Mouse (Mus musculus): ENCODE results near the gene Amn1. TPM values are rescaled to one million over a fixed set of nuclear protein-coding genes. Genes with fewer than 3 reads are reported as not detected.
"Not testable (repeated sequence)": the region's sequence is repeated elsewhere in the genome, so short reads cannot be mapped to it uniquely, and the experiment has no call there.

The Amn1 gene
- polyA plus RNA-seq (2011; ENCODE audit: insufficient read depth, insufficient read length, low replicate concordance, missing spikeins): 2.6 and 4.0 TPM in 2 replicates

- peak within 1 kb of the TSS; percentile 95 for H3K27ac ChIP-seq (ENCODE audit: control insufficient read depth, insufficient read depth, low read depth, low read length, poor library complexity)
- TF ChIP-seq POLR2A (IDR thresholded peaks at IDR 0.05; ENCODE audit: borderline replicate concordance, control insufficient read depth, low read depth, low read length): peak; percentile 98
- TF ChIP-seq CTCF (IDR thresholded peaks at IDR 0.05; ENCODE audit: control insufficient read depth, insufficient read depth, low read length): no peak
- under 1% methylated on average over 34 of the region's 34 CpGs for WGBS
- peak within 1 kb of the TSS; percentile 90 for H3K4me3 ChIP-seq (replicated peaks; ENCODE audit: control insufficient read depth, low read depth, low read length)
- peaks cover 1% of the 10 kb centered on the region; the same call in 1 of the 2 replicates for H3K4me1 ChIP-seq (ENCODE audit: control insufficient read depth, insufficient read depth, low read length)
These were observed at the start of gene Amn1 for GRCm38 (mm10) chr6:149188041-149188924. Gene Amn1 (minus strand): TSS chr6:149188712.

- no peak for TF ChIP-seq POLR2A (IDR thresholded peaks at IDR 0.05; ENCODE audit: borderline replicate concordance, control insufficient read depth, low read depth, low read length)
- no peak for TF ChIP-seq CTCF (IDR thresholded peaks at IDR 0.05; ENCODE audit: control insufficient read depth, insufficient read depth, low read length)
- no peak overlapping the region for H3K27ac ChIP-seq (ENCODE audit: control insufficient read depth, insufficient read depth, low read depth, low read length, poor library complexity)
- H3K4me3 ChIP-seq (replicated peaks; ENCODE audit: control insufficient read depth, low read depth, low read length): no peak overlapping the region
- no peaks in the 10 kb centered on the region for H3K4me1 ChIP-seq (ENCODE audit: control insufficient read depth, insufficient read depth, low read length)
- WGBS: 85% methylated on average over 2 of the region's 2 CpGs
These were observed 48.3 kb upstream of the Amn1 start for GRCm38 (mm10) chr6:149236807-149237206.

- no peak for TF ChIP-seq CTCF (IDR thresholded peaks at IDR 0.05; ENCODE audit: control insufficient read depth, insufficient read depth, low read length)
- TF ChIP-seq POLR2A (IDR thresholded peaks at IDR 0.05; ENCODE audit: borderline replicate concordance, control insufficient read depth, low read depth, low read length): no peak
- no peak overlapping the region for H3K4me3 ChIP-seq (replicated peaks; ENCODE audit: control insufficient read depth, low read depth, low read length)
- no peaks in the 10 kb centered on the region for H3K4me1 ChIP-seq (ENCODE audit: control insufficient read depth, insufficient read depth, low read length)
- WGBS: 15% methylated on average over 3 of the region's 3 CpGs
- H3K27ac ChIP-seq (ENCODE audit: control insufficient read depth, insufficient read depth, low read depth, low read length, poor library complexity): no peak overlapping the region
These were observed 45.4 kb upstream of the Amn1 start for GRCm38 (mm10) chr6:149233918-149234317.

- no peak overlapping the region for H3K4me3 ChIP-seq (replicated peaks; ENCODE audit: control insufficient read depth, low read depth, low read length)
- no peak overlapping the region for H3K27ac ChIP-seq (ENCODE audit: control insufficient read depth, insufficient read depth, low read depth, low read length, poor library complexity)
- no peak for TF ChIP-seq CTCF (IDR thresholded peaks at IDR 0.05; ENCODE audit: control insufficient read depth, insufficient read depth, low read length)
- TF ChIP-seq POLR2A (IDR thresholded peaks at IDR 0.05; ENCODE audit: borderline replicate concordance, control insufficient read depth, low read depth, low read length): no peak
- 82% methylated on average over 4 of the region's 4 CpGs for WGBS
- H3K4me1 ChIP-seq (ENCODE audit: control insufficient read depth, insufficient read depth, low read length): no peaks in the 10 kb centered on the region
These were observed 36.2 kb upstream of the Amn1 start for GRCm38 (mm10) chr6:149224751-149225150.

- Histone ChIP-seq H3K4me3 (replicated peaks; ENCODE audit: control insufficient read depth, low read depth, low read length) (no peak overlapping the region), H3K4me1 (ENCODE audit: control insufficient read depth, insufficient read depth, low read length) (no peaks in the 10 kb centered on the region), H3K27ac (ENCODE audit: control insufficient read depth, insufficient read depth, low read depth, low read length, poor library complexity) (no peak overlapping the region)
- TF ChIP-seq POLR2A (IDR thresholded peaks at IDR 0.05; ENCODE audit: borderline replicate concordance, control insufficient read depth, low read depth, low read length) (no peak), CTCF (IDR thresholded peaks at IDR 0.05; ENCODE audit: control insufficient read depth, insufficient read depth, low read length) (no peak)
These were observed 32.8 kb upstream of the Amn1 start for GRCm38 (mm10) chr6:149221296-149221695.

- H3K4me1 ChIP-seq (ENCODE audit: control insufficient read depth, insufficient read depth, low read length): no peaks in the 10 kb centered on the region
- H3K4me3 ChIP-seq (replicated peaks; ENCODE audit: control insufficient read depth, low read depth, low read length): no peak overlapping the region
- no peak for TF ChIP-seq CTCF (IDR thresholded peaks at IDR 0.05; ENCODE audit: control insufficient read depth, insufficient read depth, low read length)
- TF ChIP-seq POLR2A (IDR thresholded peaks at IDR 0.05; ENCODE audit: borderline replicate concordance, control insufficient read depth, low read depth, low read length): no peak
- H3K27ac ChIP-seq (ENCODE audit: control insufficient read depth, insufficient read depth, low read depth, low read length, poor library complexity): no peak overlapping the region
These were observed 10.1 kb upstream of the Amn1 start for GRCm38 (mm10) chr6:149198572-149198971.

- no peaks in the 10 kb centered on the region; the same call in 1 of the 2 replicates for H3K4me1 ChIP-seq (ENCODE audit: control insufficient read depth, insufficient read depth, low read length)
- TF ChIP-seq POLR2A (IDR thresholded peaks at IDR 0.05; ENCODE audit: borderline replicate concordance, control insufficient read depth, low read depth, low read length) (no peak), CTCF (IDR thresholded peaks at IDR 0.05; ENCODE audit: control insufficient read depth, insufficient read depth, low read length) (no peak)
- H3K4me3 ChIP-seq (replicated peaks; ENCODE audit: control insufficient read depth, low read depth, low read length): no peak overlapping the region
- 65% methylated on average over 3 of the region's 3 CpGs for WGBS
- H3K27ac ChIP-seq (ENCODE audit: control insufficient read depth, insufficient read depth, low read depth, low read length, poor library complexity): no peak overlapping the region
These were observed 8.6 kb upstream of the Amn1 start for GRCm38 (mm10) chr6:149197116-149197515.

GRCm38 (mm10) chr6:149193276-149193905, 4.9 kb upstream of the Amn1 start:
- Histone ChIP-seq H3K4me3 (replicated peaks; ENCODE audit: control insufficient read depth, low read depth, low read length) (no peak overlapping the region), H3K4me1 (ENCODE audit: control insufficient read depth, insufficient read depth, low read length) (no peaks in the 10 kb centered on the region; the same call in 1 of the 2 replicates), H3K27ac (ENCODE audit: control insufficient read depth, insufficient read depth, low read depth, low read length, poor library complexity) (peak overlapping the region; percentile 83; the same call in 1 of the 2 replicates)
- 23% methylated on average over 5 of the region's 5 CpGs for WGBS
- no peak for TF ChIP-seq CTCF (IDR thresholded peaks at IDR 0.05; ENCODE audit: control insufficient read depth, insufficient read depth, low read length)
- no peak for TF ChIP-seq POLR2A (IDR thresholded peaks at IDR 0.05; ENCODE audit: borderline replicate concordance, control insufficient read depth, low read depth, low read length)

- WGBS: 81% methylated on average over 5 of the region's 5 CpGs
- H3K4me3 ChIP-seq (replicated peaks; ENCODE audit: control insufficient read depth, low read depth, low read length); H3K27ac ChIP-seq (ENCODE audit: control insufficient read depth, insufficient read depth, low read depth, low read length, poor library complexity); H3K4me1 ChIP-seq (ENCODE audit: control insufficient read depth, insufficient read depth, low read length): not testable (repeated sequence)
These were observed 3.4 kb upstream of the Amn1 start for GRCm38 (mm10) chr6:149191951-149192350.
